Mouse (Mus musculus) liver, embryonic 14.5 days (tissue): ENCODE measurements at regions not wholly inside any gene's neighbourhood (a gene's known extent, or its start where the extent isn't known, plus 50 kb on each side); places are given as distances from the start of the nearest gene placed in this dataset.

Source experiments
- CTCF ChIP-seq: IDR thresholded peaks from 2 replicates; pipeline ENCODE4 v1.5.1; 2016; ENCODE audit warnings: antibody characterized with exemption, low read depth, control low read depth
- EP300 ChIP-seq: IDR thresholded peaks from 2 replicates; pipeline ENCODE4 v1.6.1; 2016; ENCODE audit warnings: antibody characterized with exemption, low read depth

DNA sequence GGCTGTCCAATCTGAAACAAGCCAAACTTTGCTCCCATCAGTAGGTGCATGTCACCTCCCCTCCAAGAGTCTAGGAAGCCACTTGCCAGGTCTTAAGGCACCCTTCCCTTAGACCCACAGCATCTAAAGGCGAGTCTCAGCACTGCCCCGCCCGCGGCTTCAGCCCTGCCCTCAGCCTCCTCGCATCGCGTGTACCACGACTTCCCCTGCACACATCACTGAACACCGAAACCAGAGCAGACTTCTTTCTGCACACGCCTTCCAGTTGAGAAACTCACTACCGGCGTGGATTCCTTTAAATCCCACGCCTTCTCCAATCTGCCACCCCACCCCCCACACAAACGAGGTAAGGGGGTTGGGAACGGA is 168.3 kb upstream of the Azi2 start:
- TF ChIP-seq CTCF: no peak
- TF ChIP-seq EP300: no peak
